Mouse (Mus musculus) mouse trophoblast stem cell (cell line): ENCODE data around the gene Eif4ebp2.

Experiments
- in situ Hi-C, 2 experiments: fragments of 300-500 bp; cut with MseI, MboI; formaldehyde crosslinking; loops; 2 replicates in 1 of 2; 3 replicates in 1 of 2; pipeline ENCODE4 v1.15.1; 2025

Gene Eif4ebp2

DNA sequence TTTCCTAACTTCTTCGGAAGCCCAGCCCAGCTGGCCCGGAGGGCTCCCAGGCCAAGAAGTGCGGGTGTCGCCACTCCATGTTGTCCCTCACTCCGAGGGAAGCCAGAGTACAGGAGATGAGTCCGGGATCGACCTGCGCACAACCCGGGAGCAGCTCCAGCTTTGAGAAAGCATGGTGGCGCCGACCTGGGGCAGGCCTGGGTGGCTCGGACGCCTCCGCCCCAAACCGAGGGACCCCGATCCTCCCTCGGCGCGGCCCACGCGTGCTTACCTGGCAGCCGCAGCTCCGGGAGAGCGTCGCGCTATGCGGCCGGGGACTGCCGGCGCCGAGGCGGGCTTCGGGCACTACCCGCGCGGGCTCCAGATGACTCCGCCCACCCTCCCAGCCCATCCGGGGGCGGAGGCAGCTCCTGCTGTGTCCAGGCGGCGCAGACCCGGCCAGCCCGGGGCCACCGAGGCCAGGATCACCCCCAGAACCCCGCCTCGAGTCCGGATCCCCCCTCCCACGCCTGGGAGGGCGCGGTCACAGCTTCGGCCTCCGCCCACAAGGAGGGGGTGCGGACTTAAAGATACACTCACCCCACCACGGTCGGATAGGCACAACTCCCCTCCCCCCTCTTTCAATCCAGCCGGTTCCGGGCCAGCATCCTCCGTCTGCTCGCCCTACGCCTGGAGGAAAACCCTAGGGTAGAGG is 69.3 kb downstream of the Eif4ebp2 start, which contains the start of gene Pald1:
Gene Pald1 (minus strand): TSS at position 510 of the 694 bp plus-strand sequence.
- in situ Hi-C loops, result no loop called here

- in situ Hi-C loops, result no loop called here
Observed at GRCm38 (mm10) chr10:61382281-61382731, 70.2 kb downstream of the Eif4ebp2 start.

DNA sequence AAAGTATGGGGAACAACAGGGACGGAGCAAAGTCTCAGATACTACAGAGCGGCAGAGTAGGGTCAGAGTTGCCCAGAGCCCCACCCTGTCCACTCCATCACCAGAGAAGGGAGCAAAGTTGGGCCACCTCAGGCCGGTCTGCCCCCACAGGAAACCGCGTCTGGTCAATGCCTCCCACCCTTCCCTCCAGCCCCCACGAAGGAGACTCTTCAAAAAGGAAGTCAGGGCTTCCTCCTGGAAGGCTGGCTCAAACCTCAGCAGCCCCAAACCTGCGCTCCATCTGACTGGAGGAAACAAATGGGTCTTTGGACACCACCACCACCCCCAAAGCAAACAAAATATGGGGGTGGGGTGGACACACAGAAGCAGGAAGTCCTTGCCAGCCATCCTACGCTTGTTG is 70.6 kb downstream of the Eif4ebp2 start:
- in situ Hi-C loops, result no loop called here

DNA sequence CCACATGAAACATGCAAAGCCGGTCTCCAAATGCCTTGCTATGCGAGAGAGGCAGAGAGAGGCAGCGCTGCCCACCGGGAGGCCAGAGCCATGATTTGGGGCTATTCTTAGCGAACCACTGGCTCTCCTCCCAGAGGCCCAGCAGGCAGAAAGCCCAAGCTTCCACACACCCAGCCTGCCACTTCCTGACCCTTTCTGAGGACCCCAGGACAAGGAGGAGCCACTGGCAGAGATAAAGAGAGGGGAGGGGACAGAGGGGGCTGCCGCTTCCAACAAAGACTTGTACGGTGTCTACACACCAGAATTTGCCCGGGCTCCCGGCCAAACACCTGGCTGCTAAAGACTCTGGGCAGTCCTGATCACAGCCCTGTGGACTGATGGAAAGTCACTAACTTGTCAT is 72.3 kb downstream of the Eif4ebp2 start:
- in situ Hi-C loops, result no loop called here

GRCm38 (mm10) chr10:61379340-61380040 is 73.0 kb downstream of the Eif4ebp2 start:
- in situ Hi-C loops, result no loop called here

DNA sequence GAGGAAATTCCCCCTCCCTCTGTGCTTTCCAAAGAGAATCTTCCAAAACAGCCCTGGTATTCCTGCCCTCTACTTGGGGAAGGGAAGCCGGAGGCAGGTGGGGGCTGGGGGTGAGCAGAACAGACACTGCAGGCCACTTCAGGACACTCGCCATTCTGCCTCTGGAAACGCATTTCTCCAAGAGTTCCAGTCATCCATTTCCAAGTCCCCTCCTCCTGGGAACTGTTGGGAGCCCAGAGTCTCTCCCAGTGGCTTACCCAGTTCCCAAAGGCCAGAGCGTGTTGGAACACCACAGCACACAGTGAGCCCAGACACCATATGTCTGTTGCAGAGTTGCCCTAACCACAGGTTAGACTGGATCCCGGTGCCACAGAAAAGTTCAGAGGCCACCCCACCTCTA is 73.8 kb downstream of the Eif4ebp2 start:
- in situ Hi-C loops, result no loop called here
